Mouse (Mus musculus) liver, adult (tissue): ENCODE results near the gene Ell.
A peak's percentile ranks its signal among the peaks of the same experiment; 100 is the strongest.

ENCODE experiments used
- GATA4 ChIP-seq: IDR thresholded peaks from 2 replicates; pipeline ENCODE4 v1.6.1; 2014; ENCODE audit warnings: mild to moderate bottlenecking, low read length; ENCODE audit not compliant: insufficient replicate concordance

The Ell gene

DNA sequence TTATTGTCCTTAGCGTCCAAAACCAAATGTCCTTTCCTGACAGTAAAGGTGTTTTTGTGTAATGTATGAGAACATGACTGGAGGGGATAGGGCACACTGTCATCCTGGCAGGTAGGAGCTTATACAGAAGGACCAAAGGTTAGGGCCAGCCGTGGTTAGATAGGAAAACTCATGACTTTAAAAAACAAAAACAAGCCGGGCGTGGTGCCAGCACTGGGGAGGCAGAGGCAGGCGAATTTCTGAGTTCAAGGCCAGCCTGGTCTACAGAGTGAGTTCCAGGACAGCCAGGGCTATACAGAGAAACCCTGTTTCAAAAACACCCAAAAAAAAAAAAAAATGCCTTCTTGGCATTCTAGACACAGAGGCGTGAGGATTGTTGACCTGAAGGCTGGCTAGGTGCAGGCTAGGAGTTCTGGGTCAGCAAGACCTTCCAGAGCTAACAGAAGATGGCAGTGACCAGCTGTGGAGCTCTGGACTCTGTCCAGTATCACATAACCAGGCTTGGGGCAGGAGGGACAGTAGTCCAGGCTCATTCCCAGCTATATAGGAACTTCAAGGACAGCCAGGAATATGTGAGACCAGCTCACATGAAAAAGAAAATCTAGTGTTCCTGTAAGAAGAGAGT, 24.6 kb downstream of the Ell start:
- TF ChIP-seq GATA4 = no peak

DNA sequence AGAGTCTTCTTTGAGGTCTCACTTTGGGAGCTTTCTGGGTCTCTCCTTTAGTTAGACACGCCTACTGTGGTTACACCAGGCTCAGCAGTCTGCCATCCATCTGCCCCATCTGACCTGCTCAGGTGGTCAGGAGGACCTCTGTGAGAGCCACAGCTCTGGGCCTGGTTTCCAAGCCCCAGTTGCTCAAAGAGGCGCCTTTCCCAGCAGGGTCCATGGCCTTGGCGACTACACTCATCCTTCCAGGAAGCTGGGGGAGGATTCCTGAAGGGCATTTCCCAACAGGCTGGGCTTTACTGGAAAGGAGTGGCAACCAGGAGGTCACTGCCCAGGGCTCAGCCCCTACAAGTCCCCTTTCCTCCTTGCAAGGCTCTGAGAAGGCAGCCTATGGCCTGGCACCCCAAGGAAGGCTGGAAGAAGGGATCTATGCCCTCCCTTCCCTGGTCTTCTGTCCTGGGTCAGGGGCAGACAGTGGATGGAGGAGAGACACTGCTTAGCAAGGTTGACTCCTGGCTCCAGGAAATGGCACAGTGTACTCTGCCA, 25.5 kb downstream of the Ell start:
- TF ChIP-seq GATA4 = no peak

DNA sequence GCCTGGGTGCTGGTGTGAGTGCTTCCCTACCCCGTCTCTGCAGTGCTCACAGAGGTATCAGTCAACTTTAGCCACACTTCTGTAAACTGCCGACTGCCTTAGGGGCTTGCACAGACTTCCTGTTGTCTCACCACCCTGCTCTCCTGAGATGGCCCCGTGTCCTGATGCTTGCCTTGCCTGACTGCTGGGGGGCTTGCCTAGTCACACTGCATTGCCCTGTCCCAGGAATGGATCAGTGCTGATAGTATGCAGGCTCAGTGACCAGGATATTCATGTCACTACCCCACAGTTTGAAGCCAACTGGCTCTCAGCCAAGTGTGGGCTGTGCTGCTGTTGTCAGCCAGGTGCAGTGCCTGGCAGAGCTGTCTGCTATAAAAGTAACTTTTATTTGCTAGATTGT, 26.3 kb downstream of the Ell start:
- no peak for TF ChIP-seq GATA4

DNA sequence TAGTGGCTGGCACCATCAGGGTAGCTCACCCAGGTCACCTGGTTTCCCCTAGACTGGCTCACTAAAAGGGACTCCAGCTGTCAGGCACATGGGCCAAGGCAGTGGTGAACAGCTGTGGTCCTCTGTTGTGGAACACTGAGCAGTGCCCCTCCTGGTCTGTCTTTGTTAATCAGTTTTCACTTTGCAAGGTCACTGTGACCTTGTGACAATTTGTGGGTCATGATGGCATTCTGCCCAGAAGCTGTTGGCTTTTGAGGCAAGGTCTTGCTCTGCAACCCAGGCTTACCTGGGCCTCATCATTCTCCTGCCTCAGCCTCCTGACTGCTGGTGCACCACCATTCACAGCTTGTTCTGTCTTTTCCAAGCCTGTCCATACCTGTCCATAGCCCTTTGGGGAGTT, 31.1 kb downstream of the Ell start:
- no peak for TF ChIP-seq GATA4

DNA sequence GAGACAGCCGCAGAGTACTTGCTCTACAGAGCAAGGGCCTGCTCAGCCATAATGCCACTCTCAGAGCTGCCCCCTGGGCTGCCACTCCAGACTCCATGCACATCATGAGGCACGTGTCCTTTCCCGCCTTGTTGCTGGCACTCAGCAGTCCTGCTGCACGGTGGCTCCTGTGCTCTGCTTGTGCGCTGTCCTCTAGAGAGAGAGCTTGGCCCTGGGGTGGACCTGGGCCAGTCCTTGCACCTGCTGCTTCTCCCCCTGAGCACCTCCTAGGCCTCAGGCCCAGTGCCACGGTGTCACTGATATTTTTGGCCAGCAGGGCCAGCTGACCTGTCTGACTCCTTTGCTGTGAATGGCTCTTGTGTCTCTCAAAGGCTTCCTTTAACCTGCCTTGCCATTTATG, 31.7 kb downstream of the Ell start:
- no peak for TF ChIP-seq GATA4

DNA sequence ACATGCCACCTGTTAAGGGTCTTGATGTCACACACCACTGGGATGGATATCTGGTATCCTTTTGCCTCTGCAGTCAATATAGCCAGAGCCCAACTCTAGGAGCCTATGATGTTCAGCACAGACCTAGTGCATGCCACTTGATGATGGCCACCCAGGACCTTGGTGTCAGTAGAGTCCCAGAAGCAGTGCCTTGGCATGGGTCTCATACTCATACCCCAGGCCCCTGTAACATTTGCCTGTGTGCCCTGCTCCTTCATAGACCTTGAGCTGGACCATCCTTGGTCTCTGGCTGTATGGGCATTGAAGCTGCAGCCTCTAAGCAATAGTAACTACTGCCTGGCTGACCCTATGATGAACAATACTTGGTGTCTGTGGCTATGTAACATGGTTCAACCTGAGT, 35.0 kb downstream of the Ell start:
- TF ChIP-seq GATA4 = no peak

DNA sequence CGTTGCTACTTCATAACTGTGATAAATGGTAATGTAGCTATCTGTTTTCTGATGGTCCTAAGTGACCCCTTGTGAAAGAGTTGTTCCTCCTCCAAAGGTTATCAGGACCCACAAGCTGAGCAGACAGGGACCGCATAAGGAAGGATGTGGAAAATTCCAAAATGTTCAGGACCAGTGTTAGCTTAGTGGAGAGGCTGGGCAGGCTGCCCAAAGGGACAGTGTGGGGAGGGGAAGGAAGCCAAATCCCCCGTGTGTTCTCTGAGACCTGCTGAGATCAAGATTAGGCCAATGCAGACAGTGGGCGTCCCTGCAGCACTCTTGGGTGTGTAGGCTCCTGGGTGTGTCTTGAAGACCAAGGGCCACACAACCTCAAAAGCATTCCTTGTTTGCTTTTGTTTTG, 35.7 kb downstream of the Ell start:
- TF ChIP-seq GATA4 = peak; percentile 95

DNA sequence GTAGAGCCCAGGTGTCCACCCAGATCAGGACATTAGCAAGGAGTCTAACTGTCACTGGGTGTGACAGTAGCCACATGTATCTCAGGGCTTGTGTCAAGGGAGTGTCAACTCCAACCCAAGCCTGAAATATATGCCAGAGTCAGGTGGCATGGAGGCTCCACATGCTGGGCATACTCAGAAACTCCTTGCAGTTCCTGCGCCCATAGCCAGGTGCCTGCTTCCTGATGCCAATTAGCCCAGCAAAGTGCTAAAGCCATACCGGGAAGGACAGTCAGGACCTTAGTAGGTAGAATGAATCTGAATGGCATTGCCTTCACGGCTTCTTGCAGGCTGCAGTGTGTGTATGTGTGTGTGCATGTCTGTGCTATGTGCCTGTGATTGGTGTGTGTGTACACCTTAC, 38.0 kb downstream of the Ell start:
- TF ChIP-seq GATA4 = no peak

DNA sequence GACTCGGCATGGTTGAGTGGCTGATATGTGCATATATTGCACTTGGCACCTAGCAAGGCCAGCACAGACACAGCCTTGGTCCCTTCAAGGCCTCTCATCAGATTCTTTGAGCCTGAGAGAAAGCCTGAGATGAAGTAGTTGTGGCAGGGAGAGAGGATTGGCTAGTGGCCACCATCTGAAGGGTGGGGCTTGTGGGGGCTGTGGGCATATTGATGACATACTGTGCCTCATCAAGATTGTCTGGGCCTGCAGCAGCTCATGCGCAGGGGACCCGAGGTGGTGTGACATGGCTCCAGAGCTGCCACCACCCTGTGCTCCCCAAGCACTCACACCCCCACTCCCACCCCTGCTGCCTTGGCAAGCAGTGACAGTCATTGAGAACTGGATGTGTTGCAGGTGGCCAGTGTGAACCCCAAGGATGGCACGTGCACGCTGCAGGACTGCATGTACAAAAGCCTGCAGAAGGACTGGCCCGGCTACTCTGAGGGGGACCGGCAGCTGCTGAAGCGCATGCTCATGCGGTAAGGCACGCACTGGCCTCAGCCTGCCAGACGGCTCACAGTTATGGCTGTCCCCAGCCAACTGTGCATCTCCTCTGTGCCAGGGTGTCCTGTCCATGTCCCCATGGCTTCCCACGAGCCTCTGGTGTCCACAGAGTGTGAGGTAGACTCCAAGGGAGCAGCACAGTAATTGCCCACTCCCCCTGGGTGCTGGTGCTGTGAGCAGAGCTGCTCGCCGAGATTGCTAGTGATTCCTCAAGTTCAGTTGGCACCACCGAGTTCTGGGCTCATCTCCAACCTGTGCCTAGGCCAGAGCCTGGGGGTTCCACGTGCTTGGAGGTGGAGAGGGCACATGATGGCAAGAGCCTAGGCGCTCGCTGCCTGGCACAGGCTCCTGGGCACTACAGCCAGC, 44.5 kb downstream of the Ell start:
- no peak for TF ChIP-seq GATA4

DNA sequence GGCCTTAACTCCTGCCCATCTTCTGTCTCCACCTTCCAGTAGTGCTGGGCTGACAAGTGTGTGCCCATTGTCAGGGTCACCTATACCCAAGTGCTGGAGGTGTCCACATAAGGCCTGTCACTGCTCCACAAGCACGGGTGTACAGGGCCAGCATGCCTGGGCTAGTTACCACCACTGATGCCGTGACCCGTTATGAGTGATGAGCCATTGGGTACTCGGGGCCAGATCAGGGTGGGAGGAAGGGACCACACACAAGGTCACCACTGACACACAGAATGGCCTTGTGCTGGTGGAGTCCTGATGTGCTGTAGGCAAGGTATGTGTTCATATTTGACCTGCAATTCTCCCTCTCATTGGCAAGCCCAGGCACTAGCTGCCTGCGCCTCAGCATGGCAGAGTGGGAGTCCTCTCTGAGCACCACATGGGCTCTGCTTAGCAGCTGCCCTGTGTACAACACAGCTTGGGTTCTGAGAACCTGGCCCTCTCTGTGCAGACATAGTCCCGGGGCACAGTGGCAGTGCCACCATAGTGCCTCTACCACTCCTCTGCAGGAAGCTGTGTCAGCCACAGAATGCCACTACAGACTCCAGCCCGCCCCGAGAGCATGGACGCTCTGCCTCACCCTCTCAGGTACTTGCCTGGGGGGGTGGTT, 45.5 kb downstream of the Ell start:
- no peak for TF ChIP-seq GATA4

DNA sequence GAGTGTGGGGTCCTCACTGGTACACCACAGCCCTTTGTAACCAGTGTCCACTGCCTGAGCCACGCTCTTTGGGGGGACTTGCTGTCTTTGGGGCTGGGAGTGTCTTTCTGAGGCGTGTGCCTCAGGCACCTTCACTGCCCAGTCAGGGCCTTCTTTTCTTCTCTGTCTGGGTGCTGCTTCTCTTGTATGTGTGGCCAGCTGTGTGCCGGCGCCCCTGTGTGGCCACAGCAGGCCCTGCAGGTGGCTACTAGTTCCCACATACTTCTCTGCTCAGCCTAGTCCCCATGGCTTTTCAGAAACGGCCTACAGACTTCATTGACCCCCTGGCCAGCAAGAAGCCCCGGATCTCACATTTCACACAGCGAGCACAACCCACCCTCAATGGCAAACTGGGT, 46.0 kb downstream of the Ell start:
- no peak for TF ChIP-seq GATA4

DNA sequence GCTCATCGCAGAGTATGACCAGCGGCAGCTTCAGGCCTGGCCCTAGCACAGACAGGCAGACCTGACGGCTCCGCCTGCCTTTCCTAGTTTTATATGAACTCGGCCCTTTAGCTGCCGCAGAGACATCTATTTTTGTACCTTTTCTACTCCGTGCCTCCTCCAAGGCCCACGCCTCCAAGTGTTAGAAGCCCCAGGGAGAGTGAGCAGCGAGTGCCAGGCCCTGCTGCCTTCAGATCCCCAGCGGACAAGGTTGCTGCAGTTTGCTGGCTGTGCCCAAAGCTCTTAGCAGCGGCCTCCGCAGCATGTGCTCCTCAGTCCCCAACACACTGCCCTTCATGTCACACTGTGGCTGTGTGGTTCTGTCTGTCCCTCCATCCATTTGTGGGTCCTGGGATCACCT, 52.3 kb downstream of the Ell start:
- no peak for TF ChIP-seq GATA4

DNA sequence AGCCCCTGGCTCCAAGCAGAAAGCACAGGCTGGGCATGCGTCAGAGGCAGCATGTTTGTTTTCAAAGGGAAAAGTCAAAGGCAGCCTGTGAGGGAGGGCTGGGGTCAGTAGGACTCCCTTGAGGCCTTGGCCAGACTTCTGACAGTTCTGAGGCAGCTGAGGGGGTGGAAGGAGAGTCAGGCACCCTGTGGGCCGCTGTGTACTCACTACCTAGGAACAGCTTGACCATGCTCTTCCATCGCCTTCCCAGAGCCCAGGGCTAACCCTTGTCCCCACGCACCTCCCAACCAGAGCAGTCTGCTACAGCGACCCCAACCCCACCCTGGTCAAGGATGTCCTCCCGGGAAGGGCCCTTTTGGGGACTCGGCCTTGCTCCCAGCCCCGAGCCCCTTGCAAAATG, 53.9 kb downstream of the Ell start:
- TF ChIP-seq GATA4 = no peak

DNA sequence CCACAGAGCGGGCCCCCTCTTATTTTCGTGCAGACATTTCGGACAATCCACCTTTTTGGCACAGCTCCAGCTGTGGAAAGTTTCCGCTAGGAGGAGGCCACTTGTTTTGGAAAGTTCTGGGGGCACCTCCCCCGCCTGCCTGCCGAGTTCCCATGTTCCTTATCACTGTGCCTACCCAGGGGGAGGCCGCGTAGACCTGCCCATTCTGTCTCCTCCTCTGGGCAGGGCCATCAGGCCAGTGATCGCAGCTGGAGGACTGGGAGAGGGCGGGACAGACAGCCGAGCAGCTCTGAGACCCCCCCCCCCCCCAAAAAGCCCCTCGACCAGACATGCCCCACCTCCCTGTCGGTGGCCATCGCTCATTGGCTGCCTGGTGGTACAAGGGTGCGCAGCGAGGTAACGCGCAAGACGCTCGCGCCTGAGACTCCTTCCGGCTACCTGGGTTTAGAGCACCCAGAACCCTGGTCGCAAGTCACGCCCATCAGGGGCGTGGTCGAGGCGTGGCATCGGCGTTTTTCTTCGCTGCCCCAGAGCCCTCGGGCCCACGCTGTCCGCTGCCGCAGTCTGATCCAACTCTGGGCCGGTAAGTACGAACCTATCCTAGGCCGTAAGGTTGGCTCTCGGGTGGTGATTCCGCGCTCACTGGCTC, 54.8 kb downstream of the Ell start, which contains the start of gene Isyna1:
TSS of gene Isyna1 (plus strand) at position 413 of the 649 bp plus-strand sequence.
- TF ChIP-seq GATA4 = peak; percentile 43; the same call in 1 of the 2 replicates

DNA sequence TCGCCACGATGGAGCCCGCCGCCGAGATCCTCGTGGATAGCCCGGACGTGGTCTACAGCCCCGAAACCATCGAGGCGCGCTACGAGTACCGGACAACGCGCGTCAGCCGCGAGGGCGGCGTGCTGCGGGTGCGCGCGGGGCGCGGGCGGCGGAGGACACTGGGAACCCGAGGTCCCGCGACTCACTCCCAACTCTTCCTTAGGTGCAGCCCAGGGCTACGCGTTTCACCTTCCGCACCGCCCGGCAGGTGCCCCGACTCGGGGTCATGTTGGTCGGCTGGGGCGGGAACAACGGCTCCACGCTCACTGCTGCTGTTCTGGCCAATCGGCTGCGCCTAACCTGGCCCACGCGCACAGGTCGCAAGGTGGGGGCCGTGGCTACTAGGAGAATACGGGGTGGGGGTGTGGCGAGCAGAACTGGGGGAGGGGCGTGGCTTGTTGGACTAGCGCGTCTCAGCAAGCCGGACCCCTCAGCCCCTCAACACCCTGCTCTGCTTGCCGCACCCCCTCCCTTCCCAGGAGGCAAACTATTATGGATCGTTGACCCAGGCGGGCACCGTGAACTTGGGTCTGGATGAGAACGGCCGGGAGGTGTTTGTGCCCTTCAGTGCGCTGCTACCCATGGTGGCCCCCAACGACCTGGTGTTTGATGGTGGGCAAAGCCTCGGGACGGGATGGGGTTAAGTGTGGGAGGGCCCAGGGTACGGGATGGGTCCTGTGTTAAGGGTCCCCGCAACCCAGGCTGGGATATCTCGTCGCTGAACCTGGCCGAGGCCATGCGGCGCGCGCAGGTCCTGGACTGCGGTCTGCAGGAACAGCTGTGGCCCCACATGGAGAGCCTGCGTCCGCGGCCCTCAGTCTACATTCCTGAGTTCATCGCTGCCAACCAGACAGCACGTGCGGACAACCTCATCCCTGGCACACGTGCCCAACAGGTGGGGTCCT, 55.6 kb downstream of the Ell start:
- no peak for TF ChIP-seq GATA4

DNA sequence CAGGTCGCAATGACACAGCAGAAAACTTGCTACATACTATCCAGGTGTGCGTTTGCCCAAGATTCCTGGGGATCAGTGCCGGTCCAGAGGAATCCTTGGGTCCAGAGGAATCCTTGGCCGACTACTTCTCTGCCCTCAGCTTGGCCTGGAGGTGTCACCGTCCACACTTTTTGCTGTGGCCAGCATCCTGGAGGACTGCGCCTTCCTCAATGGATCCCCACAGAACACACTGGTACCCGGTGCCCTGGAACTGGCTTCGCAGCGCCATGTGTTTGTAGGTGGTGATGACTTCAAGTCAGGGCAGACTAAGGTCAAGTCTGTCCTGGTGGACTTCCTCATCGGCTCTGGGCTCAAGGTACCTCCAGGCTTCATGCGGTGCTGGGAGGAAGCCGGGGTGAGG, 56.6 kb downstream of the Ell start:
- TF ChIP-seq GATA4 = no peak
